Mouse (Mus musculus): ENCODE results near the gene Ttc39a. TPM values are rescaled to one million over a fixed set of nuclear protein-coding genes. Genes with fewer than 3 reads are reported as not detected.

Gene Ttc39a
- 179 and 183 TPM in 2 replicates for polyA plus RNA-seq (2012; rRNA removed)

DNA sequence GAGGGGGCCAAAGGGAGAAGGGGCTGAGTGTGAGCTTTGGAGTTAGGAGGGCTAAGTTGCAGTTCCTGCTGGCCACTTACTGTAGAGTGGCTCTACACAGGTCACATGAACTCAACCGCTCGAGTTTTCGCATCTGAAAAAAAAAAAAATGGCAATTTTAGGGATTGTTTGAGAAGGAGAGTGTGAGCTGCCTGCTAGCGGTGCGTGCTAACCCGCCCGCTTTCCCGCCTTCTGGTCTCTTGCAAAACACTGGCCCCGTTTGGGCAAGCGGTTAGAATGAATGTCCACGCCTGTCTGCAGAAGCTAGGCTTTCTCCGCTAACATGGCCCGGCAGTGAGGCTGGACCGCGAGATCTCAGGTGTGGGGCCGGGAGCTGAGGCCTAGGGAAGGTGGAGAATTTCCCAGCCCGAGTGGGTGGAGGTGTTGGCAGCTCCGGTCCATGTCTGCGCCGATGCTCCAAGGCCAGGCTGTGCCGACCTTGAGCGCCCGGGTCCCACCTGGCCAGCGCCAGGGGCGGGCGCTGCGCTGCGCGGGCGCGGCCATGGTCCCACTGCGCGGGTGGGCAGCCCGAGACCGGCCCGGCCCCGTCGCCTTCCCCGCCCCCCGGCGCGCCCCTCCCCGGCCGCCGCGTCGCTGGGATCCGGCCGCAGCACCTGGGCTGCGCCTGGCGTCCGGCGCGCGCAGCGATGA is at the start of gene Ttc39a:
Ttc39a (plus strand) TSS at position 138 of the 690 bp plus-strand sequence.
- no peak for TF ChIP-seq CTCF (IDR thresholded peaks at IDR 0.05; ENCODE audit: control insufficient read depth, insufficient read depth, insufficient replicate concordance, low read depth, low read length)
- TF ChIP-seq POLR2A (IDR thresholded peaks at IDR 0.05; ENCODE audit: control insufficient read depth, low read depth, low read length), result no peak
- Histone ChIP-seq H3K27me3 (ENCODE audit: control insufficient read depth, insufficient read depth, low read length) (no peaks in the 10 kb centered on the region), H3K4me3 (ENCODE audit: control insufficient read depth, low read depth, low read length) (peak within 1 kb of the TSS; percentile 45), H3K36me3 (ENCODE audit: control insufficient read depth, insufficient read depth, low read length) (no peaks in the 10 kb centered on the region), H3K4me1 (ENCODE audit: control insufficient read depth, insufficient read depth, low read length) (peaks cover 12% of the 10 kb centered on the region), H3K27ac (ENCODE audit: control insufficient read depth, insufficient read depth, low read depth, low read length) (no peak within 1 kb of the TSS)

DNA sequence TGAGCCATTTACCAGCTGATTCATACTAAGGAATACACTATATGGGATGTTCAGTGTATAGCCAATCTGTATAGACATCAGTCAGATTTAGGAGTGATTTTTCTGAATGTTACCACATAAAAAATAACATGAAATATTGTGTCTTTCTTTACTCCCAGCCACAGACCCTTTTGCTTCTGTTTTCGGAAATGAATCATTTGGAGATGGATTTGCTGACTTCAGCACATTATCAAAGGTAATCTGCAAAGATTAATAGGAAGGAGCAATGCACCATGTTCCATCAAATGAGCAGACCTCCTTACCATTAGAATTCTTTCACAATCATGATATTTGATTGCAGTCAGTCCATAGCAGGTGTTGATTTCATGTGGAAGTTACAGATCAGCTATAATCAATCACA is 28.3 kb upstream of the Ttc39a start:
- no peaks in the 10 kb centered on the region; the same call in 1 of the 2 replicates for H3K36me3 ChIP-seq (ENCODE audit: control insufficient read depth, insufficient read depth, low read length)
- H3K4me1 ChIP-seq (ENCODE audit: control insufficient read depth, insufficient read depth, low read length), result no peaks in the 10 kb centered on the region
- no peak overlapping the region for H3K27ac ChIP-seq (ENCODE audit: control insufficient read depth, insufficient read depth, low read depth, low read length)
- no peaks in the 10 kb centered on the region for H3K27me3 ChIP-seq (ENCODE audit: control insufficient read depth, insufficient read depth, low read length)
- no peak overlapping the region for H3K4me3 ChIP-seq (ENCODE audit: control insufficient read depth, low read depth, low read length)
- TF ChIP-seq CTCF (IDR thresholded peaks at IDR 0.05; ENCODE audit: control insufficient read depth, insufficient read depth, insufficient replicate concordance, low read depth, low read length) (no peak), POLR2A (IDR thresholded peaks at IDR 0.05; ENCODE audit: control insufficient read depth, low read depth, low read length) (no peak)

DNA sequence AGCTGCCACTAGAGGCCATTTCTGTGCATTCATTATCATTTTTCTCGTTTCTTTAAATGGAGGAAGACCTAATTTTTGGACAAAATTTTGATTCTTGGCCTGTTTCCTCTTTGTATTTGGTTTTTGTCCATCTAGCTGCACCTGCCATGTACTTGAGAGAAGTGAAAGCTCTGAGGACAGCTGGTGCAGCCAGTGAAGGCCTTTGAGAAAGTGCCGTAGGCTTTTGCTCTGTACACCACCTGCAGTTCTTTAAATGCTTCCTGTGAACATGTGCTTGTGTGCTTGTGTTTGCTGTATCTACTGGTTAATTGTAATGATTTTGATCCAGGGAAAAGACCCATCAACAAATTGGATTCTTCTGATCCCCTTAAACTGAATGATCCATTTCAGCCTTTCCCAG is 24.0 kb upstream of the Ttc39a start:
- Histone ChIP-seq H3K27ac (ENCODE audit: control insufficient read depth, insufficient read depth, low read depth, low read length) (no peak overlapping the region), H3K36me3 (ENCODE audit: control insufficient read depth, insufficient read depth, low read length) (no peaks in the 10 kb centered on the region; the same call in 1 of the 2 replicates), H3K4me3 (ENCODE audit: control insufficient read depth, low read depth, low read length) (no peak overlapping the region), H3K27me3 (ENCODE audit: control insufficient read depth, insufficient read depth, low read length) (no peaks in the 10 kb centered on the region), H3K4me1 (ENCODE audit: control insufficient read depth, insufficient read depth, low read length) (no peaks in the 10 kb centered on the region)
- TF ChIP-seq POLR2A (IDR thresholded peaks at IDR 0.05; ENCODE audit: control insufficient read depth, low read depth, low read length), result no peak
- no peak for TF ChIP-seq CTCF (IDR thresholded peaks at IDR 0.05; ENCODE audit: control insufficient read depth, insufficient read depth, insufficient replicate concordance, low read depth, low read length)

DNA sequence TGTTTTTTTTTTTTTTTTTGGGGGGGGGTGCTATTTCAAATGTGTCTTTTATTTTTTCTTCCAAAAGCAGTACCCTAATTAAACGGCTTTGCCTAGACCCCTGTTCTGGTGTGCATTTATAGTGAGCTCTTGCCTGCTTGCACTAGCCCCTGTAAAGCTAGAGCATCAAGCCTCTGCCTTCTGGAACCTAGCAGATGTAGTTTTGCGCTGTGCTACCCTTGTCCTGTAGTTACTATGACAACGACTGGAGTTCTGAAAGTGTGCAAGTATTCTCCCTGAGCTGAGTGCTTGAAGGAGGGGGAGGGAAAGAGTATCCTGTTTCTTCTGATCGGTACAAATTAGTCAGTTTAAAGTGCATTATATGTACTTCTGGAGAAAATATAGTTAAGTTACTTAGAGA is 20.8 kb upstream of the Ttc39a start:
- Histone ChIP-seq H3K27me3 (ENCODE audit: control insufficient read depth, insufficient read depth, low read length) (no peaks in the 10 kb centered on the region), H3K27ac (ENCODE audit: control insufficient read depth, insufficient read depth, low read depth, low read length) (no peak overlapping the region), H3K4me3 (ENCODE audit: control insufficient read depth, low read depth, low read length) (no peak overlapping the region), H3K36me3 (ENCODE audit: control insufficient read depth, insufficient read depth, low read length) (peaks cover 1% of the 10 kb centered on the region; the same call in 1 of the 2 replicates), H3K4me1 (ENCODE audit: control insufficient read depth, insufficient read depth, low read length) (no peaks in the 10 kb centered on the region)
- TF ChIP-seq CTCF (IDR thresholded peaks at IDR 0.05; ENCODE audit: control insufficient read depth, insufficient read depth, insufficient replicate concordance, low read depth, low read length) (no peak), POLR2A (IDR thresholded peaks at IDR 0.05; ENCODE audit: control insufficient read depth, low read depth, low read length) (no peak)

DNA sequence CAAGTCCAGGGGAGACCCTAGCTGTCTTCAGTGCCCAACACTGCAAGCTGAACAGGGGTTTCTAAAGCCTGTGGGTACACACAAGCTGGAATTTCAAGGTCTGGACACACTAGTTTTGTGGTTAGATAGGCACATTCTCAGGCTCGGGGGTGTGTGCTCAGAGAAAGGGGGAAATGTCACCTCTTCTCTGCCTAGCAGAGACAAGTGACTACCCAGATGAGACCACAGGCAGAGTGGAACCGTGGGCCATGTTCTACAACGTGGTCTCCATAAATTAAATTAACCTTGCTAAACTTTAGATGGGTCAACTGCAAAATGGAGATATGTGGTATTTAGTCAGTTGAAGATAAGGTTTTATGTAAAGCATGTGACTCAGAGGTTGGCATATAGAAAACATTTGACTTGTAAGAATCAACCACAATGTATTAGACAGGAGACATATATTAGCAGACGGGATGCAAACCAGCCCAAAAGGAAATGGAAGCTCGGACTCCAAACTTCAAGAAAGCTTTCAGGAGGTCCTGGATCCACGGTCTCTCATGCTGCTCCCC is 13.1 kb upstream of the Ttc39a start:
- no peaks in the 10 kb centered on the region for H3K27me3 ChIP-seq (ENCODE audit: control insufficient read depth, insufficient read depth, low read length)
- H3K4me3 ChIP-seq (ENCODE audit: control insufficient read depth, low read depth, low read length), result no peak overlapping the region
- H3K4me1 ChIP-seq (ENCODE audit: control insufficient read depth, insufficient read depth, low read length), result peaks cover 3% of the 10 kb centered on the region
- no peak overlapping the region for H3K27ac ChIP-seq (ENCODE audit: control insufficient read depth, insufficient read depth, low read depth, low read length)
- TF ChIP-seq CTCF (IDR thresholded peaks at IDR 0.05; ENCODE audit: control insufficient read depth, insufficient read depth, insufficient replicate concordance, low read depth, low read length) (no peak), POLR2A (IDR thresholded peaks at IDR 0.05; ENCODE audit: control insufficient read depth, low read depth, low read length) (no peak)
- H3K36me3 ChIP-seq (ENCODE audit: control insufficient read depth, insufficient read depth, low read length), result 0 out of 2 replicates have a peak, but pooled peaks cover 1% of the 10 kb centered on the region

DNA sequence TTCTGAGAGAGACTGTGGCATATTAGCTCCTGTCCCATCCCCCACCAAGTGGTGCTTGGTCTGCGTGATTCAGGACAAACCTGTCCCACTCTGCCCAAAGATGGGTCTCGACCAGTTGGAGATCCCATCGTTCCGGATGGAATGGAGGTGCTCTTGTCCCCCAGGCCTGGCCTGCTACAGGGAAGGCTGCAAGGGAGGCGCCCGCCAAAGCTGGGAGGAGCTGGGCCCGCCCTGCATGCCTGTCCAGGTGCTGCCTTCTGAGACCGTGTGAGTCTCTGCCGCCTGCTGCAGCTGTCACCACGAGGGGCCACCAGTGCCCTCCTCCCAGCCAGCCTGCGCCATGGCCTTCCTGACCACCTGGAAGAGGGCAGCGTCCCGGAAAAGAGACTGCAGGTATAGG is 12.5 kb upstream of the Ttc39a start:
- TF ChIP-seq CTCF (IDR thresholded peaks at IDR 0.05; ENCODE audit: control insufficient read depth, insufficient read depth, insufficient replicate concordance, low read depth, low read length) (no peak), POLR2A (IDR thresholded peaks at IDR 0.05; ENCODE audit: control insufficient read depth, low read depth, low read length) (no peak)
- H3K36me3 ChIP-seq (ENCODE audit: control insufficient read depth, insufficient read depth, low read length), result 0 out of 2 replicates have a peak, but pooled peaks cover 1% of the 10 kb centered on the region
- H3K27ac ChIP-seq (ENCODE audit: control insufficient read depth, insufficient read depth, low read depth, low read length), result no peak overlapping the region
- no peaks in the 10 kb centered on the region for H3K27me3 ChIP-seq (ENCODE audit: control insufficient read depth, insufficient read depth, low read length)
- H3K4me3 ChIP-seq (ENCODE audit: control insufficient read depth, low read depth, low read length), result peak overlapping the region; percentile 31; the same call in 1 of the 2 replicates
- H3K4me1 ChIP-seq (ENCODE audit: control insufficient read depth, insufficient read depth, low read length), result peaks cover 3% of the 10 kb centered on the region

DNA sequence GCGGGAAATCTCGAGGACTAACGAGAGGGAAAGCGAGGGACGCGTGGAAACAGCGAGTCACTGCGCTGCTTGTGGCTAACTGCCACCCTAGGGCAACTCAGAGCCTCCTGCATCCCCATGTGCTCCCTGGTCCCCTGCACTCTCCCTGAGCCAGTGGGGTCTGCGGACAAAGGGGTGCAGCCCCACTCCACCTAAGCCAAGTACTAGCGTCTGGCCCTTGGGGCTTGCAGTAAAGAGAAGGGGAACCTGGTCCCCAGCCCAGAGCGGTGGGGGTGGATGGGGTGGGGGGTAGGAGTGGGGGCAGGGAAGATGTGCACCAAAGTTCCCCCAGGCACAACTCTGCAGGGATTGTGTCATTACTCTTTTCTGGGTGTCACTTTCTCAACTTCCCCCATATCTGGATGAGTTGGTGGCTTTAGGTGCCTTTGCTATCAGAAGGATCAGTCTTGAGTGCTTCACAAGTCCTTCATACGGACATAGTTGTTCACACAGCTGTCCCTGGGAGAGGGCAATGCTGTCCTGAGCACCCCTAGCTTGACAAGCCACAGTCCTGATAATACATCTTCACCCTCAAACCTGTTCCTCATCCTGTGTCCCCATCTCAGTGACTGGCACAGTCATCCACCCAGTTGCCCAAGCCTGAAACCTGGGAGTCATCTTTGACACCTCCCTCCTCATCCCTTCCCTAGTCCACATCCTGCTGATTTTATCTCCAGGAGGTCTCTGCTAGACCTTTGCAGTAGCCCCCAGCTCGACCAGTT is 11.9 kb upstream of the Ttc39a start:
- Histone ChIP-seq H3K4me3 (ENCODE audit: control insufficient read depth, low read depth, low read length) (peak overlapping the region; percentile 31; the same call in 1 of the 2 replicates), H3K36me3 (ENCODE audit: control insufficient read depth, insufficient read depth, low read length) (0 out of 2 replicates have a peak, but pooled peaks cover 1% of the 10 kb centered on the region), H3K27ac (ENCODE audit: control insufficient read depth, insufficient read depth, low read depth, low read length) (no peak overlapping the region), H3K27me3 (ENCODE audit: control insufficient read depth, insufficient read depth, low read length) (no peaks in the 10 kb centered on the region), H3K4me1 (ENCODE audit: control insufficient read depth, insufficient read depth, low read length) (peaks cover 3% of the 10 kb centered on the region)
- TF ChIP-seq CTCF (IDR thresholded peaks at IDR 0.05; ENCODE audit: control insufficient read depth, insufficient read depth, insufficient replicate concordance, low read depth, low read length) (no peak), POLR2A (IDR thresholded peaks at IDR 0.05; ENCODE audit: control insufficient read depth, low read depth, low read length) (no peak)

Data from testis, adult 2 months (tissue).